Mouse (Mus musculus) right cerebral cortex, postnatal 10 days (tissue): ENCODE measurements around the gene Gm21693.
"Not testable (repeated sequence)": the region's sequence is repeated elsewhere in the genome, so short reads cannot be mapped to it uniquely, and the experiment has no call there.

Source experiments
- DNase-seq, 2 experiments: peaks; one replicate each; pipeline ENCODE4 v3.0.0; 2021; ENCODE audit warnings: low spot score in 2 of 2

Gene Gm21693

DNA sequence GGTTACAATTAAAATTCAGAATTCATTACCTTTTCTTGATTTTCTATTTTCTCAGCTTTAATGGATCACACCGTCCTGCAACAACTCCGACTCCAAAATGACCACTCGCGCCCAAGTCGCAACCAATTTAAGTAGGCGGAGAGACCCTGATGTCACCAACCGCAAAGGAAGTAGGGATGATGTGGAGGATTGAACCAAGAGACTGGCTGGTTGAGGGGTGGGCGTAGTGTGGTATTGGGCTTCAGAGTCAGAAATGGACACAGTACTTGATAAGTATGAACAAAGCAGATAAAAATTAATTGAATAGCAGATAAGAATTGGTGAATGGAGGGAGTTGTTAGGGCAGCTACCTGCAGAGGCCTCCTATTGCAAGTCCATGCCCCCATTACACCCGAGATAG, at the start of gene Gm21693:
TSS of gene Gm21693 (minus strand) at position 101 of the 400 bp plus-strand sequence.
- not testable (repeated sequence) for DNase-seq

GRCm38 (mm10) chrY:3340661-3341060, 4.5 kb downstream of the Gm21693 start:
- peak in 1 of 2 experiments; percentile 14 for DNase-seq

DNA sequence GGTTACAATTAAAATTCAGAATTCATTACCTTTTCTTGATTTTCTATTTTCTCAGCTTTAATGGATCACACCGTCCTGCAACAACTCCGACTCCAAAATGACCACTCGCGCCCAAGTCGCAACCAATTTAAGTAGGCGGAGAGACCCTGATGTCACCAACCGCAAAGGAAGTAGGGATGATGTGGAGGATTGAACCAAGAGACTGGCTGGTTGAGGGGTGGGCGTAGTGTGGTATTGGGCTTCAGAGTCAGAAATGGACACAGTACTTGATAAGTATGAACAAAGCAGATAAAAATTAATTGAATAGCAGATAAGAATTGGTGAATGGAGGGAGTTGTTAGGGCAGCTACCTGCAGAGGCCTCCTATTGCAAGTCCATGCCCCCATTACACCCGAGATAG, 38.8 kb downstream of the Gm21693 start, which contains the start of gene Gm21677:
TSS of gene Gm21677 (minus strand) at position 101 of the 400 bp plus-strand sequence.
- DNase-seq: not testable (repeated sequence)
